Mouse (Mus musculus): ENCODE measurements around the gene U90926. TPM values are rescaled to one million over a fixed set of nuclear protein-coding genes. Genes with fewer than 3 reads are reported as not detected.

Gene U90926
- polyA plus RNA-seq (2014; fragmentation: Illumina TruSeq; extraction: RNeasy Lipid Tissue Mini Kit (QIAGEN cat#74804)), result not detected

GRCm38 (mm10) chr5:92215308-92215707, at the start of gene U90926:
TSS of gene U90926 (minus strand) at chr5:92215408.

GRCm38 (mm10) chr5:92256218-92256617, 41.0 kb upstream of the U90926 start, which contains the start of gene Ppef2:
TSS of gene Ppef2 (minus strand) at chr5:92256278.

Other genes with a start within 250 kb of the U90926 start
- gene Odaph, start 227.9 kb downstream of the U90926 start, polyA plus RNA-seq (2014; fragmentation: Illumina TruSeq; extraction: RNeasy Lipid Tissue Mini Kit (QIAGEN cat#74804)), result not detected
- gene Cdkl2, start 171.5 kb downstream of the U90926 start, polyA plus RNA-seq (2014; fragmentation: Illumina TruSeq; extraction: RNeasy Lipid Tissue Mini Kit (QIAGEN cat#74804)), result 12.3 TPM
- 380 TPM for gene G3bp2, start 131.7 kb downstream of the U90926 start, polyA plus RNA-seq (2014; fragmentation: Illumina TruSeq; extraction: RNeasy Lipid Tissue Mini Kit (QIAGEN cat#74804))
- gene Uso1, start 77.5 kb downstream of the U90926 start, polyA plus RNA-seq (2014; fragmentation: Illumina TruSeq; extraction: RNeasy Lipid Tissue Mini Kit (QIAGEN cat#74804)), result 144 TPM
- 0.51 TPM for gene Ppef2, start 40.9 kb upstream of the U90926 start, polyA plus RNA-seq (2014; fragmentation: Illumina TruSeq; extraction: RNeasy Lipid Tissue Mini Kit (QIAGEN cat#74804))
- 15.6 TPM for gene Naaa, start 62.8 kb upstream of the U90926 start, polyA plus RNA-seq (2014; fragmentation: Illumina TruSeq; extraction: RNeasy Lipid Tissue Mini Kit (QIAGEN cat#74804))
- 25.8 TPM for gene Sdad1, start 95.1 kb upstream of the U90926 start, polyA plus RNA-seq (2014; fragmentation: Illumina TruSeq; extraction: RNeasy Lipid Tissue Mini Kit (QIAGEN cat#74804))
- 5.1 TPM for gene Cxcl9, start 112.7 kb upstream of the U90926 start, polyA plus RNA-seq (2014; fragmentation: Illumina TruSeq; extraction: RNeasy Lipid Tissue Mini Kit (QIAGEN cat#74804))
- 18.2 TPM for gene Art3, start 116.4 kb upstream of the U90926 start, polyA plus RNA-seq (2014; fragmentation: Illumina TruSeq; extraction: RNeasy Lipid Tissue Mini Kit (QIAGEN cat#74804))
- 4.5 TPM for gene Cxcl10, start 133.5 kb upstream of the U90926 start, polyA plus RNA-seq (2014; fragmentation: Illumina TruSeq; extraction: RNeasy Lipid Tissue Mini Kit (QIAGEN cat#74804))
- 91.7 TPM for gene Nup54, start 219.8 kb upstream of the U90926 start, polyA plus RNA-seq (2014; fragmentation: Illumina TruSeq; extraction: RNeasy Lipid Tissue Mini Kit (QIAGEN cat#74804))